8 mouse cellular contexts compared by ENCODE assay signal in the genomic region with DNA sequence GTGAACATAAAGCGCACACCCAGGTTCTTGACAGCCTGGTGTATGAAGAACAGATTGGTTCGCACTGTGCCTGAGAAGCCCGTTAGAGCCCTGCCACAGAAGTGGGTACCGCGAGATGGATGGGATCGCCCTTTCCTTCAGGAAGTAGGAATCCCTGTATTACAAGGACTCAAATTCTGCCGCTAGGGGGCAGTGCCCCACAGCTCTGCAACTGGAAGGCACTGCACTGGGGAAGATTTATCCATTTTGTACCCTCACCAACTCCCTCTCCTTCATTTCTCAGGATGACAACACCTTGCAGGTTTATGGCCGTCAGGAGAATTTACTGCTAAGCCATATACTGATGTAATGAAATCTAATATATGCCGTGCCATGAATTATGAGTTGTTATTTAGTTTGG.
A peak's percentile ranks its signal among the peaks of the same experiment; 100 is the strongest.
DNase-seq lines count a peak whose midpoint lies in the region; ATAC-seq and TF ChIP-seq lines count a peak whose summit lies in the region.

No protein-coding gene starts in this region.

- H3K4me3 ChIP-seq in hindbrain, embryonic 11.5 days (ENCODE audit: low read depth, low read length), result no peak overlapping the region
- H3K4me3 ChIP-seq in hindbrain, embryonic 12.5 days, result no peak overlapping the region
- H3K4me3 ChIP-seq in kidney, adult 2 months (ENCODE audit: insufficient read depth, low read depth, low read length), result no peak overlapping the region
- no peak overlapping the region for H3K4me3 ChIP-seq in limb, embryonic 11.5 days (ENCODE audit: low read depth, low read length)
- no peak overlapping the region for H3K4me3 ChIP-seq in neural tube, embryonic 13.5 days
- no peak overlapping the region for H3K4me3 ChIP-seq in thymus, adult 2 months (ENCODE audit: control insufficient read depth, insufficient read depth, low read length)

- peak; percentile 79 for TF ChIP-seq CTCF in kidney, adult 2 months (conservative IDR thresholded peaks at IDR 0.05; ENCODE audit: insufficient read depth, insufficient read length, low read depth, low read length)
- TF ChIP-seq CTCF in thymus, adult 2 months (IDR thresholded peaks at IDR 0.05; ENCODE audit: borderline replicate concordance, control insufficient read depth, extremely low read depth, insufficient read depth, low read length, poor library complexity), result peak; percentile 65; the same call in 1 of the 2 replicates

- no peaks in the 10 kb centered on the region for H3K4me1 ChIP-seq in hindbrain, embryonic 11.5 days (replicated peaks; ENCODE audit: control insufficient read depth, insufficient read depth, low read length)
- no peaks in the 10 kb centered on the region for H3K4me1 ChIP-seq in hindbrain, embryonic 12.5 days
- peaks cover 3% of the 10 kb centered on the region; the same call in 1 of the 2 replicates for H3K4me1 ChIP-seq in kidney, adult 2 months (ENCODE audit: control insufficient read depth, insufficient read depth, low read length)
- H3K4me1 ChIP-seq in limb, embryonic 11.5 days (ENCODE audit: control insufficient read depth, insufficient read depth, low read length), result no peaks in the 10 kb centered on the region
- H3K4me1 ChIP-seq in neural tube, embryonic 13.5 days (replicated peaks), result no peaks in the 10 kb centered on the region
- H3K4me1 ChIP-seq in thymus, adult 2 months (replicated peaks; ENCODE audit: control insufficient read depth, insufficient read depth, low read length), result no peaks in the 10 kb centered on the region

- WGBS in hindbrain, embryonic 11.5 days, result 42% methylated on average over 9 of the region's 9 CpGs
- 44% methylated on average over 9 of the region's 9 CpGs for WGBS in hindbrain, embryonic 12.5 days
- WGBS in kidney, adult 2 months, result 38% methylated on average over 9 of the region's 9 CpGs
- WGBS in limb, embryonic 11.5 days, result 33% methylated on average over 9 of the region's 9 CpGs
- 34% methylated on average over 9 of the region's 9 CpGs for WGBS in neural tube, embryonic 13.5 days
- WGBS in thymus, adult 2 months, result 60% methylated on average over 9 of the region's 9 CpGs

- peak; percentile 43; the same call in 1 of the 2 replicates for ATAC-seq in hindbrain, embryonic 11.5 days (ENCODE audit: low FRiP score)
- no peak for ATAC-seq in hindbrain, embryonic 12.5 days (ENCODE audit: low FRiP score)
- peak; percentile 60; the same call in 1 of the 2 replicates for ATAC-seq in limb, embryonic 11.5 days (ENCODE audit: insufficient number of reproducible peaks, low FRiP score, low TSS enrichment, low read depth)
- peak; percentile 72 for ATAC-seq in neural tube, embryonic 13.5 days (ENCODE audit: low read depth)

- peak; percentile 84 for DNase-seq in hindbrain, embryonic 11.5 days (ENCODE audit: low spot score)
- peak; percentile 90 to 92 for DNase-seq in cerebellum, postnatal 10 days
- peak; percentile 50 to 55 for DNase-seq in frontal cortex, postnatal 25 days (ENCODE audit: low spot score in 2 of 2)
- peak; percentile 74 for DNase-seq in kidney, adult 2 months
- peak; percentile 86 for DNase-seq in limb, embryonic 11.5 days (ENCODE audit: low spot score)
- DNase-seq in thymus, adult 2 months, result peak; percentile 50

- TF ChIP-seq POLR2A in kidney, adult 2 months (IDR thresholded peaks at IDR 0.05; ENCODE audit: low read depth, low read length), result no peak
- TF ChIP-seq POLR2A in thymus, adult 2 months (IDR thresholded peaks at IDR 0.05; ENCODE audit: control insufficient read depth, extremely low read depth, insufficient read depth, low read length, poor library complexity), result no peak

- H3K36me3 ChIP-seq in hindbrain, embryonic 11.5 days (ENCODE audit: control insufficient read depth, insufficient read depth, low read length), result no peaks in the 10 kb centered on the region
- no peaks in the 10 kb centered on the region for H3K36me3 ChIP-seq in hindbrain, embryonic 12.5 days
- H3K36me3 ChIP-seq in kidney, adult 2 months (ENCODE audit: control insufficient read depth, insufficient read depth, low read length), result no peaks in the 10 kb centered on the region
- H3K36me3 ChIP-seq in limb, embryonic 11.5 days (ENCODE audit: control insufficient read depth, insufficient read depth, low read length), result no peaks in the 10 kb centered on the region
- no peaks in the 10 kb centered on the region for H3K36me3 ChIP-seq in neural tube, embryonic 13.5 days
- H3K36me3 ChIP-seq in thymus, adult 2 months (ENCODE audit: control insufficient read depth, insufficient read depth, low read length), result no peaks in the 10 kb centered on the region

- H3K27me3 ChIP-seq in hindbrain, embryonic 11.5 days (ENCODE audit: control insufficient read depth, insufficient read depth, low read length), result no peaks in the 10 kb centered on the region
- H3K27me3 ChIP-seq in hindbrain, embryonic 12.5 days, result no peaks in the 10 kb centered on the region
- H3K27me3 ChIP-seq in kidney, adult 2 months (replicated peaks; ENCODE audit: control insufficient read depth, insufficient read depth, low read length), result no peaks in the 10 kb centered on the region
- H3K27me3 ChIP-seq in limb, embryonic 11.5 days (ENCODE audit: control insufficient read depth, insufficient read depth, low read length), result no peaks in the 10 kb centered on the region
- no peaks in the 10 kb centered on the region for H3K27me3 ChIP-seq in neural tube, embryonic 13.5 days
- no peaks in the 10 kb centered on the region for H3K27me3 ChIP-seq in thymus, adult 2 months (ENCODE audit: control insufficient read depth, insufficient read depth, low read length)

- no peak overlapping the region for H3K4me2 ChIP-seq in hindbrain, embryonic 11.5 days (replicated peaks; ENCODE audit: low read depth, low read length)
- no peak overlapping the region for H3K4me2 ChIP-seq in hindbrain, embryonic 12.5 days (replicated peaks)
- H3K4me2 ChIP-seq in limb, embryonic 11.5 days (ENCODE audit: low read depth, severe bottlenecking), result no peak overlapping the region
- H3K4me2 ChIP-seq in neural tube, embryonic 13.5 days, result no peak overlapping the region

- no peaks in the 10 kb centered on the region for H3K9me3 ChIP-seq in hindbrain, embryonic 11.5 days (ENCODE audit: control insufficient read depth, low read length)
- H3K9me3 ChIP-seq in hindbrain, embryonic 12.5 days (replicated peaks), result no peaks in the 10 kb centered on the region
- no peaks in the 10 kb centered on the region for H3K9me3 ChIP-seq in limb, embryonic 11.5 days (ENCODE audit: control insufficient read depth, low read length)
- H3K9me3 ChIP-seq in neural tube, embryonic 13.5 days, result no peaks in the 10 kb centered on the region

- no peak overlapping the region for H3K27ac ChIP-seq in hindbrain, embryonic 11.5 days (ENCODE audit: low read depth, low read length)
- no peak overlapping the region for H3K27ac ChIP-seq in hindbrain, embryonic 12.5 days
- no peak overlapping the region for H3K27ac ChIP-seq in kidney, adult 2 months (ENCODE audit: insufficient read depth, low read depth, low read length)
- H3K27ac ChIP-seq in limb, embryonic 11.5 days (replicated peaks; ENCODE audit: low read depth, low read length), result no peak overlapping the region
- H3K27ac ChIP-seq in neural tube, embryonic 13.5 days (replicated peaks), result no peak overlapping the region
- no peak overlapping the region for H3K27ac ChIP-seq in thymus, adult 2 months (ENCODE audit: control insufficient read depth, insufficient read depth, low read length)

- no peak overlapping the region for H3K9ac ChIP-seq in hindbrain, embryonic 11.5 days (ENCODE audit: low read depth, low read length)
- H3K9ac ChIP-seq in hindbrain, embryonic 12.5 days, result no peak overlapping the region
- no peak overlapping the region for H3K9ac ChIP-seq in limb, embryonic 11.5 days (ENCODE audit: low read length)
- no peak overlapping the region for H3K9ac ChIP-seq in neural tube, embryonic 13.5 days
